Mouse (Mus musculus): Measurements from ENCODE around the gene Arhgef3. TPM values are rescaled to one million over a fixed set of nuclear protein-coding genes. Genes with fewer than 3 reads are reported as not detected.
A peak's percentile ranks its signal among the peaks of the same experiment; 100 is the strongest.

The Arhgef3 gene
- polyA plus RNA-seq, 1 experiment from 2014 or later = 19.6 TPM

DNA sequence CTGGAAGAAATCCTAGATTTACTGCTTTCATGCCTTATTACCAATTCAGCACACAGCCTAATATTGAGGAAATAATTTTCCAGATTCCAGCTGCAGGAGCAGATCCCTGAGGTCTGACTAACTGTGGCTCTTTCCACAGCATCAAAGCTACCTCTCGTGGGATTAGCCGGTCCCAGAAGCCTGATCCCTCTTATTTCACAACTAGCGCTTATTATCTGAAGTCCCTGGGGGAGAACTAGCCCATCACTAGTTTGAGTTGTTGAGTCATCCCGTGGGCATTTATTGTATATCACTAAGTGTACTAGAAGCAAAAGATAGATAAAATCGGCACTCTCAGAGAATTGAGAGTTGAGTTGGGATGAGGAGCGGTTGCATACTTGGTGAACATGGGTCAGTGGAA, 41.3 kb downstream of the Arhgef3 start:
- Histone ChIP-seq H3K4me3 (ENCODE audit: low read length) (no peak overlapping the region), H3K4me1 (ENCODE audit: insufficient read depth, low read length) (no peaks in the 10 kb centered on the region), H3K4me2 (replicated peaks; ENCODE audit: low read depth, low read length) (no peak overlapping the region), H3K36me3 (ENCODE audit: insufficient read depth, low read length) (no peaks in the 10 kb centered on the region), H3K9me3 (ENCODE audit: low read length) (no peaks in the 10 kb centered on the region), H3K9ac (replicated peaks; ENCODE audit: low read length) (no peak overlapping the region), H3K27ac (ENCODE audit: low read length) (no peak overlapping the region), H3K27me3 (ENCODE audit: insufficient read depth, low read length) (peaks cover 2% of the 10 kb centered on the region; the same call in 1 of the 2 replicates)
- no peak for ATAC-seq (ENCODE audit: low FRiP score, low TSS enrichment)
- 84% methylated on average over 6 of the region's 6 CpGs for WGBS

DNA sequence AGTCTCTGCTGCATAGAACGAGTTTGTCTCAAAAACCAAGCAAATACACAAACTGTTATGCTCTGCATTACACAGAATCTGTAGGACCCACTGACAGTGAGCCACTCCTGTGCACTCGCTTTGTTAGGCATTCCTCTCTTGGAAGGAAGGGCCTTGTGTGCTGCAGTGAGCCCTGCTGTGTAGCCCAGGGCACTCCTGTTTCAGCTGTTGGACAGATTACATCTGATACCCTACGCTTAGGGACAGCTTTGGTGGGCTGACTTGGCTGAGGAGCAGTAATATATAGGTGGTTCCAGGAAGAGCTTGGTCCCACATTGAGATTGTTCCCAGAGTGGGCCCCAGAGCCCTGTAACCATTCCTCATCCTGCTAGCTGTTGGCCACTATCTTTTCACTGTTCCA, 43.4 kb downstream of the Arhgef3 start:
- no peak for ATAC-seq (ENCODE audit: low FRiP score, low TSS enrichment)
- Histone ChIP-seq H3K4me1 (ENCODE audit: insufficient read depth, low read length) (no peaks in the 10 kb centered on the region), H3K4me3 (ENCODE audit: low read length) (no peak overlapping the region), H3K36me3 (ENCODE audit: insufficient read depth, low read length) (no peaks in the 10 kb centered on the region), H3K27me3 (ENCODE audit: insufficient read depth, low read length) (peaks cover 2% of the 10 kb centered on the region; the same call in 1 of the 2 replicates), H3K4me2 (replicated peaks; ENCODE audit: low read depth, low read length) (no peak overlapping the region), H3K9ac (replicated peaks; ENCODE audit: low read length) (no peak overlapping the region), H3K9me3 (ENCODE audit: low read length) (no peaks in the 10 kb centered on the region), H3K27ac (ENCODE audit: low read length) (no peak overlapping the region)
- 61% methylated on average over 3 of the region's 3 CpGs for WGBS

- ATAC-seq (ENCODE audit: low FRiP score, low TSS enrichment) = no peak
- Histone ChIP-seq H3K27me3 (ENCODE audit: insufficient read depth, low read length) (peaks cover 2% of the 10 kb centered on the region; the same call in 1 of the 2 replicates), H3K36me3 (ENCODE audit: insufficient read depth, low read length) (no peaks in the 10 kb centered on the region), H3K4me1 (ENCODE audit: insufficient read depth, low read length) (no peaks in the 10 kb centered on the region), H3K4me2 (replicated peaks; ENCODE audit: low read depth, low read length) (no peak overlapping the region), H3K4me3 (ENCODE audit: low read length) (no peak overlapping the region), H3K9me3 (ENCODE audit: low read length) (no peaks in the 10 kb centered on the region), H3K9ac (replicated peaks; ENCODE audit: low read length) (no peak overlapping the region), H3K27ac (ENCODE audit: low read length) (no peak overlapping the region)
- WGBS = 47% methylated on average over 2 of the region's 2 CpGs
Observed at GRCm38 (mm10) chr14:27158782-27159181, 44.1 kb downstream of the Arhgef3 start.

DNA sequence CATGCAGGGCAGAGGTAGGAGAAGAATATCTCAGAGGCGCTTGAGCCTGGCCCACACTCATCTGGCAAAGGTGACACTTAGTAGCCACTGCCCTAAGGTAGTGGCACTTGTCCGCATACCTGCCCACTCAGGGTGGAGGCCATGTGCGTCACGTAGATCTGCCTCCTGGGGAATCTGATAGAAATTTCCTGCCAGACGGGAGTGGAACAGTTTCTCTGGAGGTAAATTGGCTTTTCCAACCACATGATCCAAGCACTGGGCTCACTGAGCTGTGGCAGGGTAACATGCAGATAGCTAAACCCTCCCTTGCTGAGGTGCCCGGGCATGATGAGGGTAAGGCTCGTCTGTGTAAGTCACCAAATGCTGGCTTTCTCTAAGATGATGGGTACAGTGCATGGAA, 46.1 kb downstream of the Arhgef3 start:
- Histone ChIP-seq H3K36me3 (ENCODE audit: insufficient read depth, low read length) (no peaks in the 10 kb centered on the region), H3K27ac (ENCODE audit: low read length) (no peak overlapping the region), H3K4me1 (ENCODE audit: insufficient read depth, low read length) (no peaks in the 10 kb centered on the region), H3K4me2 (replicated peaks; ENCODE audit: low read depth, low read length) (no peak overlapping the region), H3K9ac (replicated peaks; ENCODE audit: low read length) (no peak overlapping the region), H3K9me3 (ENCODE audit: low read length) (no peaks in the 10 kb centered on the region), H3K4me3 (ENCODE audit: low read length) (no peak overlapping the region), H3K27me3 (ENCODE audit: insufficient read depth, low read length) (no peaks in the 10 kb centered on the region)
- 74% methylated on average over 7 of the region's 7 CpGs for WGBS
- ATAC-seq (ENCODE audit: low FRiP score, low TSS enrichment) = no peak

GRCm38 (mm10) chr14:27164639-27165038, 49.9 kb downstream of the Arhgef3 start:
- Histone ChIP-seq H3K4me1 (ENCODE audit: insufficient read depth, low read length) (peaks cover 5% of the 10 kb centered on the region; the same call in 1 of the 2 replicates), H3K4me3 (ENCODE audit: low read length) (no peak overlapping the region), H3K27ac (ENCODE audit: low read length) (no peak overlapping the region), H3K9me3 (ENCODE audit: low read length) (no peaks in the 10 kb centered on the region), H3K9ac (replicated peaks; ENCODE audit: low read length) (no peak overlapping the region), H3K4me2 (replicated peaks; ENCODE audit: low read depth, low read length) (no peak overlapping the region), H3K36me3 (ENCODE audit: insufficient read depth, low read length) (no peaks in the 10 kb centered on the region), H3K27me3 (ENCODE audit: insufficient read depth, low read length) (no peaks in the 10 kb centered on the region)
- WGBS = 86% methylated on average over 6 of the region's 6 CpGs
- ATAC-seq (ENCODE audit: low FRiP score, low TSS enrichment) = no peak

GRCm38 (mm10) chr14:27166751-27167150, 52.1 kb downstream of the Arhgef3 start:
- 70% methylated on average over 8 of the region's 8 CpGs for WGBS
- Histone ChIP-seq H3K9me3 (ENCODE audit: low read length) (no peaks in the 10 kb centered on the region), H3K27ac (ENCODE audit: low read length) (no peak overlapping the region), H3K36me3 (ENCODE audit: insufficient read depth, low read length) (no peaks in the 10 kb centered on the region), H3K4me2 (replicated peaks; ENCODE audit: low read depth, low read length) (no peak overlapping the region), H3K27me3 (ENCODE audit: insufficient read depth, low read length) (no peaks in the 10 kb centered on the region), H3K4me3 (ENCODE audit: low read length) (no peak overlapping the region), H3K4me1 (ENCODE audit: insufficient read depth, low read length) (peaks cover 7% of the 10 kb centered on the region; the same call in 1 of the 2 replicates), H3K9ac (replicated peaks; ENCODE audit: low read length) (no peak overlapping the region)
- peak; percentile 6; the same call in 1 of the 2 replicates for ATAC-seq (ENCODE audit: low FRiP score, low TSS enrichment)

DNA sequence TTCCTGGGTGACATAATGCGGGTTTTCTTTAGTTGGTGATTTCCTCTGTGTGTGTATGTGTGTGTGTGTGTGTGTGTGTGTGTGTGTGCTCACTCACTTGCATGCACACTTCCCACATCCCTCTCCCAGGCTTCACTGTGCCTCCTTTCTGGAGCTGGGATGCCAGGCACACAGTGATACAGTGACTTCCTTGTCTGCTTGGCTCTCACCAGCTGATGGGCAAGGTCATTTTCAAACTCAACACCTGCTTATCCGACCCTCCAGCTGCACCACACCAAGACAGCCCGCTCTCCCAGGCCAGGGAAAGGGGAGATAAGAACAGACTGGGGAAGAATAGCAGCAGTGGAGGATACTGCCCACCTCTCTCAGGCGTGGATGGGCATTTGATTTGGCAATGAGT, 52.5 kb downstream of the Arhgef3 start:
- Histone ChIP-seq H3K9ac (replicated peaks; ENCODE audit: low read length) (no peak overlapping the region), H3K36me3 (ENCODE audit: insufficient read depth, low read length) (no peaks in the 10 kb centered on the region), H3K4me1 (ENCODE audit: insufficient read depth, low read length) (peaks cover 7% of the 10 kb centered on the region; the same call in 1 of the 2 replicates), H3K4me2 (replicated peaks; ENCODE audit: low read depth, low read length) (no peak overlapping the region), H3K27ac (ENCODE audit: low read length) (no peak overlapping the region), H3K4me3 (ENCODE audit: low read length) (no peak overlapping the region), H3K9me3 (ENCODE audit: low read length) (no peaks in the 10 kb centered on the region), H3K27me3 (ENCODE audit: insufficient read depth, low read length) (no peaks in the 10 kb centered on the region)
- WGBS = 79% methylated on average over 4 of the region's 4 CpGs
- ATAC-seq (ENCODE audit: low FRiP score, low TSS enrichment) = 0 out of 2 replicates have a peak, but pooled peaks have one; percentile 4

DNA sequence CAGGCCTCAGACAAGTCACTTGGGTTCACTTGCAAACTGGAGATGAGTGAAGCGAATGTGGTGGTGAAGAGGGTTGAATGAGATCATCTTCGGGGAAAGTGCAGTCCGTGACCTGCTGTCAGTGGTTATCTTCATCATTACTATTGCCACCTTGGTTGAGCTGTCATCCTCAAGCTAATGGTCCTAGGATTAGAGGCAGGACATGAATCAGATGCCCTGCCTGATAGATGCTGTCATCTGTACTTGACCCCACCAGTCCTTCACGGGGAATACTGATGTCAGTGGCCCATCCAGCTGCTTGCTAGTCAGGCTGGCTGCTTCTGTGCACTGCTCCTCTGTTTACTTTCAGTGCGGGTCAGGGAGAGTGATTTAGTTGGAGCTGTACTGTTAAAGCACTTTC, 53.7 kb downstream of the Arhgef3 start:
- WGBS = 70% methylated on average over 5 of the region's 5 CpGs
- Histone ChIP-seq H3K9ac (replicated peaks; ENCODE audit: low read length) (no peak overlapping the region), H3K27ac (ENCODE audit: low read length) (no peak overlapping the region)

GRCm38 (mm10) chr14:27169287-27169686, 54.6 kb downstream of the Arhgef3 start:
- Histone ChIP-seq H3K36me3 (ENCODE audit: insufficient read depth, low read length) (no peaks in the 10 kb centered on the region), H3K9me3 (ENCODE audit: low read length) (no peaks in the 10 kb centered on the region), H3K4me2 (replicated peaks; ENCODE audit: low read depth, low read length) (no peak overlapping the region), H3K27ac (ENCODE audit: low read length) (no peak overlapping the region), H3K9ac (replicated peaks; ENCODE audit: low read length) (no peak overlapping the region), H3K4me1 (ENCODE audit: insufficient read depth, low read length) (peaks cover 12% of the 10 kb centered on the region; the same call in 1 of the 2 replicates), H3K27me3 (ENCODE audit: insufficient read depth, low read length) (no peaks in the 10 kb centered on the region), H3K4me3 (ENCODE audit: low read length) (no peak overlapping the region)
- ATAC-seq (ENCODE audit: low FRiP score, low TSS enrichment) = no peak
- whole genome bisulfite sequencing = 88% methylated on average over 4 of the region's 4 CpGs

More for the DNA sequence above, 53.7 kb downstream of the Arhgef3 start:
- Histone ChIP-seq H3K27me3 (ENCODE audit: insufficient read depth, low read length) (no peaks in the 10 kb centered on the region), H3K4me2 (replicated peaks; ENCODE audit: low read depth, low read length) (no peak overlapping the region), H3K4me1 (ENCODE audit: insufficient read depth, low read length) (peaks cover 7% of the 10 kb centered on the region; the same call in 1 of the 2 replicates), H3K9me3 (ENCODE audit: low read length) (no peaks in the 10 kb centered on the region), H3K36me3 (ENCODE audit: insufficient read depth, low read length) (no peaks in the 10 kb centered on the region), H3K4me3 (ENCODE audit: low read length) (no peak overlapping the region)
- no peak for ATAC-seq (ENCODE audit: low FRiP score, low TSS enrichment)

DNA sequence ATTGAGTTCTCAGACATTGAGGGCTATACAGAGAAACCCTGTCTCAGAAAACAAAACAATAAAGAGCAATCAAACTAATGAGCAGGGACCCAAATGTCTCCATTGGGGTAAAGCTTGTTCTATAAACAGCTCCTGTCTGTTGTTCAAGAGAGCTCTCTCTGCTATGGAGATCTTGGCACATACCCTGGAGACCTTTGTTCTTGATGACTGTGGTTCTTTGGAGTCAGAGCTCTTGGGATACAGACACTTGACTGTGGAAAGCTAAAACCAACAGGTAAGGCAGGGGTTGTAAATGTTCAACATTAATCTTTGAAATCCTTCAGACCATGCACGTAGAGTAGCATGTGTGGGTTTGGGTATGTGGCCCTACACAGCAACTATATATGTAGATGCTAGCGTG, 55.7 kb downstream of the Arhgef3 start:
- no peaks in the 10 kb centered on the region for H3K9me3 ChIP-seq (ENCODE audit: low read length)
- 96% methylated on average over 2 of the region's 2 CpGs for WGBS
- no peak overlapping the region for H3K4me2 ChIP-seq (replicated peaks; ENCODE audit: low read depth, low read length)
- no peak for ATAC-seq (ENCODE audit: low FRiP score, low TSS enrichment)
- no peak overlapping the region for H3K9ac ChIP-seq (replicated peaks; ENCODE audit: low read length)
- no peaks in the 10 kb centered on the region for H3K27me3 ChIP-seq (ENCODE audit: insufficient read depth, low read length)
- H3K4me3 ChIP-seq (ENCODE audit: low read length) = no peak overlapping the region
- H3K36me3 ChIP-seq (ENCODE audit: insufficient read depth, low read length) = no peaks in the 10 kb centered on the region
- no peak overlapping the region for H3K27ac ChIP-seq (ENCODE audit: low read length)
- H3K4me1 ChIP-seq (ENCODE audit: insufficient read depth, low read length) = peaks cover 12% of the 10 kb centered on the region; the same call in 1 of the 2 replicates
